Mouse (Mus musculus) CD4-positive naive resting alpha-beta T cell, adult 76 days (primary cell): ENCODE data around the gene Nckap5l. TPM values are rescaled to one million over a fixed set of nuclear protein-coding genes. Genes with fewer than 3 reads are reported as not detected.

Source experiments
- total RNA-seq: library from RNA; stranded (reverse); gene quantifications from one replicate; pipeline ENCODE4 v1.2.4, GENCODE M21; 2023

The Nckap5l gene
- 42.2 TPM for total RNA-seq

GRCm38 (mm10) chr15:99457606-99458401 lies at the start of gene Nckap5l:
Gene Nckap5l (minus strand): TSS chr15:99457748.

GRCm38 (mm10) chr15:99474576-99474926 lies 17.0 kb upstream of the Nckap5l start, which contains the start of gene Bcdin3d:
Gene Bcdin3d (minus strand): TSS chr15:99474730.

GRCm38 (mm10) chr15:99392486-99393385 lies 64.8 kb downstream of the Nckap5l start, which contains the start of gene Tmbim6:
Gene Tmbim6 (plus strand): TSS chr15:99392882.

Other genes with a start within 250 kb of the Nckap5l start
- gene Kcnh3, start 232.9 kb downstream of the Nckap5l start, total RNA-seq = 3.3 TPM
- gene Mcrs1, start 205.8 kb downstream of the Nckap5l start, total RNA-seq = 131 TPM
- 16.4 TPM for gene Prpf40b, start 162.7 kb downstream of the Nckap5l start, total RNA-seq
- not detected for gene Fam186b, start 161.9 kb downstream of the Nckap5l start, total RNA-seq
- gene Fmnl3, start 87.3 kb downstream of the Nckap5l start, total RNA-seq = 52.1 TPM
- gene Tmbim6, start 64.9 kb downstream of the Nckap5l start, total RNA-seq = 387 TPM
- 6.8 TPM for gene Bcdin3d, start 17.0 kb upstream of the Nckap5l start, total RNA-seq
- not detected for gene Faim2, start 70.4 kb upstream of the Nckap5l start, total RNA-seq
- gene Aqp2, start 121.3 kb upstream of the Nckap5l start, total RNA-seq = not detected
- not detected for gene Aqp5, start 133.0 kb upstream of the Nckap5l start, total RNA-seq
- not detected for gene Aqp6, start 143.7 kb upstream of the Nckap5l start, total RNA-seq
- 6.7 TPM for gene Racgap1, start 193.9 kb upstream of the Nckap5l start, total RNA-seq
- gene Asic1, start 212.6 kb upstream of the Nckap5l start, total RNA-seq = not detected
- 64.2 TPM for gene Smarcd1, start 244.4 kb upstream of the Nckap5l start, total RNA-seq
- gene Gm17349, start 247.7 kb upstream of the Nckap5l start, total RNA-seq = 2.6 TPM